Mouse (Mus musculus): Measurements from ENCODE around the gene Cldn34c1. TPM values are rescaled to one million over a fixed set of nuclear protein-coding genes. Genes with fewer than 3 reads are reported as not detected.
"Not testable (repeated sequence)": the region's sequence is repeated elsewhere in the genome, so short reads cannot be mapped to it uniquely, and the experiment has no call there.

The Cldn34c1 gene
- 1 to 10 TPM; 5.2 to 6.2 TPM for total RNA-seq (2021)

- DNase-seq: peak; percentile 76 to 81
Measured at GRCm38 (mm10) chrX:123103291-123104260, at the start of gene Cldn34c1. Gene Cldn34c1 (plus strand): TSS chrX:123103495.

DNA sequence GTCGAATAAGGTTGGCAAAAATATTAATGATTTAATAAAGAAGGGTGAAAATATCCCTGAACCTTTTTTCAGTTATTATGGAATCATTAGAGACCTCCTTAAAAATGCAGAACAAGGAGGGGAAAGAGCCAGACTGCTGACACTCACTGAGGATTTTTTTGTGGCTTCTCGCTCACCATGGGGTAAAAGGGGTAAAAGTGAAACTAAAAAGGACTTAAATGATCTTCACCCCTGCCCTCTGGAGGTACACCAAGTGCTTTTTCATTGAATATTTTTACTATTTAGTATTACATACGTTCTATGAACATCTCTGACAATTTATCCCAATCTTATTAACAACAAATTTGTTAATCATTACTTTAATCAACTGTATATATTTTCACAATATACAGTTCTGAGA, 15.9 kb upstream of the Cldn34c1 start:
- no peak for DNase-seq

- DNase-seq: not testable (repeated sequence)
Measured at GRCm38 (mm10) chrX:123102806-123103205, 489 bp upstream of the Cldn34c1 start.

DNA sequence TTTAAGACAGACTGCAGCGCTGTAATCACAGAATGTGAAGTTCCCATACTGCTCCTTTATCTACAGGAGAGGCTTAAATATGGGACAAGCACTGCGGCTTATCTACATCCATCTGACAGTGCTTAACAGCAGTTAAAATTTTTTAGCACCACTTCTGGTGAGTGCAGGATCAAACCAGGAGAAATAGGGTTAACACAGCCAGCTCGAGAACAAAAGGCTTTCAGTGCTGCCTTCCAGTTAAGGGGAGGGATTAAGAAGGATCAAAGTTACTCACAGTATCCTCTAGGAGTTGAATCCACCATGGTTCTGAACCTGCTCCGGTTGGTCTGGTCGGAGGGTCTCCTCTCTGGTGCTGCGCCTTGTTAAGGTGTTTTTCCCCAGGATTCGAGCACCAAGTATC, 1.4 kb downstream of the Cldn34c1 start:
- not testable (repeated sequence) for DNase-seq

- not testable (repeated sequence) for DNase-seq
Measured at GRCm38 (mm10) chrX:123222381-123222780, 119.1 kb downstream of the Cldn34c1 start, which contains the start of gene Srsx. Gene Srsx (minus strand): TSS chrX:123222481.

Other genes with a start within 250 kb of the Cldn34c1 start
- not detected for gene Gm17521, start 73.8 kb upstream of the Cldn34c1 start, total RNA-seq (2021)
- gene Srsx, start 119.0 kb downstream of the Cldn34c1 start, total RNA-seq (2021): not detected
- gene Gm17577, start 143.4 kb downstream of the Cldn34c1 start, total RNA-seq (2021): not detected